Mouse (Mus musculus) mesoderm, embryonic 11.5 days (tissue): ENCODE measurements around the gene St3gal6.

Experiments
- DNase-seq: peaks from one replicate; pipeline ENCODE4 v3.0.0-alpha.2; 2012; ENCODE audit warnings: low read depth, low spot score

Gene St3gal6

GRCm38 (mm10) chr16:58523972-58524850 lies at the start of gene St3gal6:
Gene St3gal6, minus strand, starts transcription at chr16:58524243.
- DNase-seq = no peak

- DNase-seq = no peak
Measured at GRCm38 (mm10) chr16:58570694-58571264, 46.7 kb upstream of the St3gal6 start.

- DNase-seq = no peak
Measured at GRCm38 (mm10) chr16:58561196-58561595, 37.2 kb upstream of the St3gal6 start.

- DNase-seq = no peak
Measured at GRCm38 (mm10) chr16:58556067-58556830, 32.2 kb upstream of the St3gal6 start.

GRCm38 (mm10) chr16:58554673-58555072 lies 30.6 kb upstream of the St3gal6 start:
- no peak for DNase-seq

- no peak for DNase-seq
Measured at GRCm38 (mm10) chr16:58548042-58548441, 24.0 kb upstream of the St3gal6 start.

- DNase-seq = no peak
Measured at GRCm38 (mm10) chr16:58546128-58546527, 22.1 kb upstream of the St3gal6 start.

- DNase-seq = no peak
Measured at GRCm38 (mm10) chr16:58539490-58539889, 15.4 kb upstream of the St3gal6 start.

GRCm38 (mm10) chr16:58539011-58539410 lies 15.0 kb upstream of the St3gal6 start:
- no peak for DNase-seq

- no peak for DNase-seq
Measured at GRCm38 (mm10) chr16:58536076-58536475, 12.0 kb upstream of the St3gal6 start.

- DNase-seq = no peak
Measured at GRCm38 (mm10) chr16:58535236-58535635, 11.2 kb upstream of the St3gal6 start.

GRCm38 (mm10) chr16:58534245-58535142 lies 10.5 kb upstream of the St3gal6 start:
- DNase-seq = no peak

- DNase-seq = no peak
Measured at GRCm38 (mm10) chr16:58533742-58534141, 9.7 kb upstream of the St3gal6 start.

- DNase-seq = no peak
Measured at GRCm38 (mm10) chr16:58533254-58533653, 9.2 kb upstream of the St3gal6 start.

- no peak for DNase-seq
Measured at GRCm38 (mm10) chr16:58532511-58532910, 8.5 kb upstream of the St3gal6 start.

- DNase-seq = no peak
Measured at GRCm38 (mm10) chr16:58527817-58528216, 3.8 kb upstream of the St3gal6 start.

GRCm38 (mm10) chr16:58526729-58527128 lies 2.7 kb upstream of the St3gal6 start:
- no peak for DNase-seq

- no peak for DNase-seq
Measured at GRCm38 (mm10) chr16:58525832-58526231, 1.8 kb upstream of the St3gal6 start.

GRCm38 (mm10) chr16:58523044-58523859 lies 791 bp downstream of the St3gal6 start:
- DNase-seq = peak; percentile 61

- no peak for DNase-seq
Measured at GRCm38 (mm10) chr16:58522677-58523043, 1.4 kb downstream of the St3gal6 start.
